Mouse (Mus musculus) layer of hippocampus, adult 18-20 months (tissue): ENCODE measurements around the gene Hpse. TPM values are rescaled to one million over a fixed set of nuclear protein-coding genes. Genes with fewer than 3 reads are reported as not detected.
A peak's percentile ranks its signal among the peaks of the same experiment; 100 is the strongest.

Experiments used
- DNase-seq, 2 experiments: peaks; one replicate each; pipeline ENCODE4 v3.0.0; 2022; ENCODE audit warnings: low spot score in 2 of 2
- long read RNA-seq: library from polyadenylated mRNA; stranded (forward); transcript quantifications from one replicate; pipeline ENCODE4 v2.0.0, GENCODE M21; 2021
- total RNA-seq, 2 experiments: library from RNA; stranded (reverse); gene quantifications; 2 replicates each; pipeline ENCODE4 v1.2.3; 2021

The Hpse gene
- under 1 TPM; 0.67 to 0.71 TPM for total RNA-seq
- long read RNA-seq, partial matches to known transcripts = 1 of 2 reads
- long read RNA-seq, other reads (novel, unspliced or antisense) = 0 of 2 reads

GRCm38 (mm10) chr5:100719235-100720088, at the start of gene Hpse:
TSS of gene Hpse (minus strand) at chr5:100719716.
- DNase-seq = no peak

- DNase-seq = no peak
These were observed 46.5 kb upstream of the Hpse start for GRCm38 (mm10) chr5:100766026-100766425.

GRCm38 (mm10) chr5:100761736-100762135, 42.2 kb upstream of the Hpse start:
- no peak for DNase-seq

- no peak for DNase-seq
These were observed 40.6 kb upstream of the Hpse start for GRCm38 (mm10) chr5:100760049-100760663.

- DNase-seq = no peak
These were observed 38.6 kb upstream of the Hpse start for GRCm38 (mm10) chr5:100758121-100758520.

- peak in 1 of 2 experiments; percentile 11 for DNase-seq
These were observed 33.9 kb upstream of the Hpse start for GRCm38 (mm10) chr5:100753407-100753806.

- DNase-seq = no peak
These were observed 32.1 kb upstream of the Hpse start for GRCm38 (mm10) chr5:100751655-100752054.

- no peak for DNase-seq
These were observed 31.2 kb upstream of the Hpse start for GRCm38 (mm10) chr5:100750617-100751255.

- DNase-seq = no peak
These were observed 19.3 kb upstream of the Hpse start for GRCm38 (mm10) chr5:100738802-100739201.

GRCm38 (mm10) chr5:100736919-100737318, 17.4 kb upstream of the Hpse start:
- DNase-seq = no peak

- no peak for DNase-seq
These were observed 15.0 kb upstream of the Hpse start for GRCm38 (mm10) chr5:100734535-100734934.

- DNase-seq = no peak
These were observed 9.2 kb upstream of the Hpse start for GRCm38 (mm10) chr5:100728757-100729156.

- DNase-seq = no peak
These were observed 6.5 kb upstream of the Hpse start for GRCm38 (mm10) chr5:100726001-100726400.

GRCm38 (mm10) chr5:100716762-100717161, 2.8 kb downstream of the Hpse start:
- no peak for DNase-seq

- no peak for DNase-seq
These were observed 8.3 kb downstream of the Hpse start for GRCm38 (mm10) chr5:100711219-100711618.

GRCm38 (mm10) chr5:100710012-100710411, 9.5 kb downstream of the Hpse start:
- no peak for DNase-seq

- no peak for DNase-seq
These were observed 10.5 kb downstream of the Hpse start for GRCm38 (mm10) chr5:100709035-100709434.

GRCm38 (mm10) chr5:100706675-100707074, 12.8 kb downstream of the Hpse start:
- no peak for DNase-seq

- DNase-seq = no peak
These were observed 15.2 kb downstream of the Hpse start for GRCm38 (mm10) chr5:100704272-100704671.

- no peak for DNase-seq
These were observed 17.2 kb downstream of the Hpse start for GRCm38 (mm10) chr5:100702325-100702724.

GRCm38 (mm10) chr5:100700861-100701620, 18.5 kb downstream of the Hpse start:
- DNase-seq = no peak
